ENCODE assay signal across 8 mouse cellular contexts in the genomic region with DNA sequence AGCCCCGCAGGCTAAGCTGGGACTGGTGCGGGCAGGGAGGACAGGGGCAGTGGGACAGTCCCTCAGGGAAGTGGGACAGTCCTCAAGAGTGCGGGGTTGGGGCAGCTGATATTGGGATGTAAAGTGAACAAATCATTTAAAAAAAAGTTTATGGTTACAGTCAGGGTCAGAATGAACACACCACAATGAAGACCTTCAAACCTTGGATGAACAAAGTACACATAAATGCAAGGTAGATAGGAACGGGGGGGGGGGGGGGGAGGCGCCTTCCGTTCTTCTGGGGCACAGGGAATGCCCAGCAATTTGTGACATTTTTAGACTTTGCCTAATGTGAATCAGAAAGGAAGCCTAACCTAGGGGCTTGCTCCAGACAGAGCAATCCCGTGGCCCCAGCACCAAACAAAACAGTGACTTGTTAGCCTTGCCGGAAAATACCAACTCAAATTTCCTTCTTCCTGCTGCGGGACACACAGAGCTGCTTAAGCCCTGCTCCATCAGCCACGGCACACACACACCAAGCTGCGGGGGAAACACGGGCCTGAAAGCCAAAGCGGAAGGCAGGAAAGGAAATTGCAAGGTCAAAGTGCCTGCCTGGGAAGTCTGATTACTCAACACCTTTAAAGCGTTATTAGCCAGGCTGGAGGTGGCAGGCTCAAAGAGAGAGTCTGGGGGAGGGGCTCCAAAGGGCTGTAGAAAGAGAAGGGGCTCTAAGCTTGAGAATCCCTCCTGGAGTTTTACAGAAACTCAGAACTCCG.
A peak's percentile ranks its signal among the peaks of the same experiment; 100 is the strongest.
DNase-seq lines count a peak whose midpoint lies in the region; ATAC-seq lines count a peak whose summit lies in the region.

No protein-coding gene starts in this region.

- no peak overlapping the region for H3K4me3 ChIP-seq in embryonic facial prominence, embryonic 14.5 days (ENCODE audit: low read depth, low read length)
- H3K4me3 ChIP-seq in hindbrain, embryonic 12.5 days: no peak overlapping the region
- H3K4me3 ChIP-seq in midbrain, embryonic 15.5 days: no peak overlapping the region

- peaks cover 21% of the 10 kb centered on the region for H3K4me1 ChIP-seq in embryonic facial prominence, embryonic 14.5 days (ENCODE audit: control insufficient read depth, insufficient read depth, low read length)
- H3K4me1 ChIP-seq in hindbrain, embryonic 12.5 days: peaks cover 24% of the 10 kb centered on the region
- H3K4me1 ChIP-seq in midbrain, embryonic 15.5 days: peaks cover 20% of the 10 kb centered on the region

- H3K27me3 ChIP-seq in embryonic facial prominence, embryonic 14.5 days (replicated peaks; ENCODE audit: control insufficient read depth, insufficient read depth, low read length): no peaks in the 10 kb centered on the region
- no peaks in the 10 kb centered on the region for H3K27me3 ChIP-seq in hindbrain, embryonic 12.5 days
- H3K27me3 ChIP-seq in midbrain, embryonic 15.5 days (replicated peaks): no peaks in the 10 kb centered on the region

- no peaks in the 10 kb centered on the region for H3K36me3 ChIP-seq in embryonic facial prominence, embryonic 14.5 days (ENCODE audit: control insufficient read depth, insufficient read depth, low read length)
- no peaks in the 10 kb centered on the region for H3K36me3 ChIP-seq in hindbrain, embryonic 12.5 days
- H3K36me3 ChIP-seq in midbrain, embryonic 15.5 days (replicated peaks): no peaks in the 10 kb centered on the region

- DNase-seq in adrenal gland, postnatal 10 days: peak; percentile 51
- peak; percentile 67 for DNase-seq in embryonic facial prominence, embryonic 14.5 days (ENCODE audit: low spot score)
- DNase-seq in liver: peak; percentile 48
- no peak for DNase-seq in urinary bladder, postnatal 10 days (ENCODE audit: low spot score)
- DNase-seq in frontal cortex, postnatal 14 days (ENCODE audit: low spot score in 2 of 2): no peak
- no peak for DNase-seq in ovary, postnatal 14 days (ENCODE audit: low spot score)

- WGBS in embryonic facial prominence, embryonic 14.5 days: 12% methylated on average over 14 of the region's 15 CpGs
- 20% methylated on average over 13 of the region's 15 CpGs for WGBS in hindbrain, embryonic 12.5 days
- 21% methylated on average over 14 of the region's 15 CpGs for WGBS in midbrain, embryonic 15.5 days

- H3K9ac ChIP-seq in embryonic facial prominence, embryonic 14.5 days (ENCODE audit: low read depth, low read length): 0 out of 2 replicates have a peak overlapping the region, but pooled peaks have one; percentile 5
- no peak overlapping the region; the same call in 1 of the 2 replicates for H3K9ac ChIP-seq in hindbrain, embryonic 12.5 days
- H3K9ac ChIP-seq in midbrain, embryonic 15.5 days: no peak overlapping the region

- ATAC-seq in embryonic facial prominence, embryonic 14.5 days (ENCODE audit: low read depth): peak; percentile 37; the same call in 1 of the 2 replicates
- ATAC-seq in hindbrain, embryonic 12.5 days (ENCODE audit: low FRiP score): no peak
- no peak for ATAC-seq in midbrain, embryonic 15.5 days (replicated peaks)

- peak overlapping the region; percentile 27 for H3K4me2 ChIP-seq in embryonic facial prominence, embryonic 14.5 days (ENCODE audit: low read depth, low read length)
- peak overlapping the region; percentile 31; the same call in 1 of the 2 replicates for H3K4me2 ChIP-seq in hindbrain, embryonic 12.5 days (replicated peaks)
- H3K4me2 ChIP-seq in midbrain, embryonic 15.5 days: peak overlapping the region; percentile 25

- H3K27ac ChIP-seq in embryonic facial prominence, embryonic 14.5 days (replicated peaks; ENCODE audit: low read depth, low read length): no peak overlapping the region
- H3K27ac ChIP-seq in hindbrain, embryonic 12.5 days: no peak overlapping the region
- H3K27ac ChIP-seq in midbrain, embryonic 15.5 days: no peak overlapping the region

- no peaks in the 10 kb centered on the region for H3K9me3 ChIP-seq in embryonic facial prominence, embryonic 14.5 days (ENCODE audit: control insufficient read depth, low read length)
- H3K9me3 ChIP-seq in hindbrain, embryonic 12.5 days (replicated peaks): no peaks in the 10 kb centered on the region
- no peaks in the 10 kb centered on the region for H3K9me3 ChIP-seq in midbrain, embryonic 15.5 days

Comparison
In these comparisons a context has a peak if more than half of its experiments do, and no peak if none do; other contexts are left out.
1. DNase-seq: peak in adrenal gland, postnatal 10 days (single experiment), embryonic facial prominence, embryonic 14.5 days (single experiment) and liver (single experiment); none in urinary bladder, postnatal 10 days (single experiment), frontal cortex, postnatal 14 days (0 of 2) and ovary, postnatal 14 days (single experiment).
2. Peak in every context shown above with its lines, with median percentiles within 50 percentile points of each other: H3K4me2 ChIP-seq.